Mouse (Mus musculus) splenic B cell, adult 2 months (primary cell): ENCODE results near the gene Ogdh.
"Not testable (repeated sequence)": the region's sequence is repeated elsewhere in the genome, so short reads cannot be mapped to it uniquely, and the experiment has no call there.

ENCODE experiments used
- DNase-seq: peaks from one replicate; pipeline ENCODE4 v3.0.0-alpha.2; 2011; ENCODE audit warnings: low read depth, low spot score
- H3K27me3 ChIP-seq: 2 replicates; pipeline ENCODE4 v1.6.1; 2012; ENCODE audit warnings: mild to moderate bottlenecking, low read length, moderate library complexity, mixed read lengths; ENCODE audit not compliant: control insufficient read depth, poor library complexity, insufficient read depth, severe bottlenecking
- H3K36me3 ChIP-seq: 2 replicates; pipeline ENCODE4 v1.6.1; 2012; ENCODE audit warnings: mild to moderate bottlenecking, low read length, moderate library complexity, mixed read lengths; ENCODE audit not compliant: control insufficient read depth, poor library complexity, insufficient read depth, severe bottlenecking

Gene Ogdh

GRCm38 (mm10) chr11:6291401-6292115, at the start of gene Ogdh:
TSS of gene Ogdh (plus strand) at chr11:6291633.
- H3K27me3 ChIP-seq = no peaks in the 10 kb centered on the region
- DNase-seq = peak; percentile 99
- no peaks in the 10 kb centered on the region for H3K36me3 ChIP-seq

GRCm38 (mm10) chr11:6244707-6245106, 46.7 kb upstream of the Ogdh start:
- no peak for DNase-seq
- H3K27me3 ChIP-seq = no peaks in the 10 kb centered on the region; the same call in 1 of the 2 replicates
- no peaks in the 10 kb centered on the region for H3K36me3 ChIP-seq

GRCm38 (mm10) chr11:6252248-6252647, 39.2 kb upstream of the Ogdh start:
- no peaks in the 10 kb centered on the region for H3K36me3 ChIP-seq
- no peaks in the 10 kb centered on the region for H3K27me3 ChIP-seq
- DNase-seq = no peak

GRCm38 (mm10) chr11:6252824-6253223, 38.6 kb upstream of the Ogdh start:
- DNase-seq = no peak
- no peaks in the 10 kb centered on the region for H3K27me3 ChIP-seq
- no peaks in the 10 kb centered on the region for H3K36me3 ChIP-seq

DNA sequence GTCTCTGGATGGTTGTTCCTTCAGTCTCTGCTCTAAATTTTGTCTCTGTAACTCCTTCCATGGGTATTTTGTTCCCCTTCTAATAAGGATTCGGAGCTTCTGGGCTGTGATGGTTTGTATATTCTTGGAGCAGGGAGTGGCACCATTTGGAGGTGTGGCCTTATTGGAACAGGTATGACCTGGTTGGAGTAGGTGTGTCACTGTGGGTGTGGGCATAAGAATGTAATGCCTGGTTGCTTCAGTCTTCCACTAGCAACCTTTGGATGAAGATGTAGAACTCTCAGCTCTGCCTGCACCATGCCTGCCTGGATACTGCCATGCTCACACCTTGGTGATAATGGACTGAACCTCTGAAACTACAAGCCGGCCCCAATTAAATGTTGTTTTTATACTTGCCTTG, 36.8 kb upstream of the Ogdh start:
- not testable (repeated sequence) for H3K27me3 ChIP-seq, H3K36me3 ChIP-seq, DNase-seq

GRCm38 (mm10) chr11:6256490-6257072, 34.9 kb upstream of the Ogdh start:
- DNase-seq = no peak
- H3K27me3 ChIP-seq = no peaks in the 10 kb centered on the region
- H3K36me3 ChIP-seq = no peaks in the 10 kb centered on the region; the same call in 1 of the 2 replicates

DNA sequence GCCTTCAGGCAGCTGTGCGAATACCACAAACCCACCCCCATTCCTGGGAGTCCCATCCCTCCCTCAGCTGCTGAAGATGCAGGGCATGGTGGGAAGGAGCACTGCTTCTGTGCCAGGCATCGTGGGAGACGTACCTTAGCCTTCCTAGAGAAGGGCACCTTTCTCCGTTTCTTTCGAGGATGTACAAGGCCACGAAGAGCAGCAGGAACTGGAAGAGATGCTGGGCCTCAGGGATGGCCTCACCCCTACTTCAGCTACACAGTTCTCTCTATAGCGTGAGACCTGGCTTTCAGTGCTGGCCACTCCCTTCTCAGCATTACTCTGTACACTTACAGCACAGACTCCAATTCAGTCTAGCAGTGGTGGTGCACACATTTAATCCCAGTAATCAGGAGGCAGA, 32.0 kb upstream of the Ogdh start:
- no peak for DNase-seq
- no peaks in the 10 kb centered on the region for H3K27me3 ChIP-seq
- peaks cover 8% of the 10 kb centered on the region for H3K36me3 ChIP-seq

DNA sequence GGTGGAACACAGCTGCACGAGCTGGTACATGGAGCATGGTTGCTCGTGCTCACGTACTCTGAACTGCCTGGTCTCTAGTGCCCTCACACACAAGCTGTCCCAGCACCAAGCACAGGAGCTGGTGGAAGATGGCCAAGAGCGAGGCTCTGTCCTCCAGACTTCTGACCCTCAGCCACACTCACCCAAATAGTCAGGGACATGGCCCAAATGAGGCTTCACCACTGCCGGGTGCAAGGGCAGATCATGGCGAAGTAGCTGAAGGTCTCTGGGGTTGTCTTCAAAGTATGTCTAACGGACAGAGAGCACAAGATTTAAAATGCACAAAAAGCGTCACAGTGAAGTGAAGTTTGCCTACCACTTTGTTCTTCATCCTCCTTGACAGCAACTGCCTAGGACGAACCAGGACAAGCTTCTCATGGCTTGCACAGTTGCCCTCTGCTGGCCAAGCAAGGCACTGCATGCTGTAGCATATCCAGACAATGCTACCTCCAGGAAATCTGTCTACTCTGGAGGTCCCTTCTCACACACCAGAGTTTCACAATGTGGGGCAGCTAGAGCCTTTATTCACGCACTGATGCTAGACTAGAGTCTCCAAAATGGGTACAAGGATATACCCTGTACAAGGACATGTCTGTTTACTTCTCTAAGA, 29.9 kb upstream of the Ogdh start:
- Histone ChIP-seq H3K36me3 (peaks cover 12% of the 10 kb centered on the region), H3K27me3 (no peaks in the 10 kb centered on the region)
- DNase-seq = peak; percentile 83

- Histone ChIP-seq H3K36me3 (peaks cover 18% of the 10 kb centered on the region), H3K27me3 (no peaks in the 10 kb centered on the region)
- DNase-seq = no peak
Measured at GRCm38 (mm10) chr11:6266621-6267020, 24.8 kb upstream of the Ogdh start.

DNA sequence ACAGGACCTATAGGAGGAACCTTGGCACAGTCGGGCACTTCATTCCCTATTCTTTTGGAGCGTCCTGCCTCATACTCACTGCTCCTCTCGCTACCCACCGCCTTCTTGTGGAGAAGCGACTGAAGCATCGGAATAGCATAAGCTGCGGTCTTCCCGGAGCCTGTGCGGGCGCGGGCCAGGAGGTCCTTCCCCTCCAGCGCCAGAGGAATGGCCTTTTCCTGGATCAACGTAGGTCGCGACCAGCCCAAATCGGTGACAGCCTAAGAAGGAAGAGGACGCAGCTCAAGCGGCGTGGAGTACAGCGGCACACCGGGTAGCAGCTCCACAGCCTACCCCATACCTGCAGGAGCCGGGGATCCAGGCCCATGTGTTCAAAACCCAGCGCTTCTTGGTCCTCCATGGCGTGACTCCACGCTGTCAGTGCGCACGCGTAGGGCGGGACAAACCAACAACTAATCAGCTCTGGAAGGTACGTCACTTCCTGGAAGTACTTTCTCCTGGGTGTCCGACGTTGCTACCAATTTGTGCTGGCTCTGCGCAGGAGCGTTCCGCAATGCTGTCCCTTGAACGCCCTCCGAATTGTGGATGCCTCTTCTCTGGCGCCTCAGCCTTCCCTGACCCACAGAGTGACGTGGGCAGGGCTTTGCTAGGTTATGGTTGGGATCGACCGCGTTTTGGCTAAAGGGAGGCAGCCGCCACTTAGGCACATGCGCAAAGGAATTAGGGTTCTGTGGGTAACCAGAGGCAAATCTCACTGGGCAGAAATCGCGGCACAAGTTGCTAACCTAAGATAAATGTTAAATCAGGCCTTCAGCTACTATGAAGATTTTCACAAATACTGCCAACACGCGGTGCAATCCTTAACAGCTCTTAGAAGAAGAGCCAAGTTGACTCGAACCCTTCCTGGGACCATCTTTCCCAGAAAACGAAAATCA, 23.8 kb upstream of the Ogdh start, which contains the start of gene Ddx56:
Ddx56 (minus strand) TSS at position 453 of the 935 bp plus-strand sequence.
- peak; percentile 96 for DNase-seq
- Histone ChIP-seq H3K36me3 (peaks cover 18% of the 10 kb centered on the region; the same call in 1 of the 2 replicates), H3K27me3 (no peaks in the 10 kb centered on the region)

- H3K27me3 ChIP-seq = no peaks in the 10 kb centered on the region
- peaks cover 7% of the 10 kb centered on the region for H3K36me3 ChIP-seq
- no peak for DNase-seq
Measured at GRCm38 (mm10) chr11:6273607-6274006, 17.8 kb upstream of the Ogdh start.

DNA sequence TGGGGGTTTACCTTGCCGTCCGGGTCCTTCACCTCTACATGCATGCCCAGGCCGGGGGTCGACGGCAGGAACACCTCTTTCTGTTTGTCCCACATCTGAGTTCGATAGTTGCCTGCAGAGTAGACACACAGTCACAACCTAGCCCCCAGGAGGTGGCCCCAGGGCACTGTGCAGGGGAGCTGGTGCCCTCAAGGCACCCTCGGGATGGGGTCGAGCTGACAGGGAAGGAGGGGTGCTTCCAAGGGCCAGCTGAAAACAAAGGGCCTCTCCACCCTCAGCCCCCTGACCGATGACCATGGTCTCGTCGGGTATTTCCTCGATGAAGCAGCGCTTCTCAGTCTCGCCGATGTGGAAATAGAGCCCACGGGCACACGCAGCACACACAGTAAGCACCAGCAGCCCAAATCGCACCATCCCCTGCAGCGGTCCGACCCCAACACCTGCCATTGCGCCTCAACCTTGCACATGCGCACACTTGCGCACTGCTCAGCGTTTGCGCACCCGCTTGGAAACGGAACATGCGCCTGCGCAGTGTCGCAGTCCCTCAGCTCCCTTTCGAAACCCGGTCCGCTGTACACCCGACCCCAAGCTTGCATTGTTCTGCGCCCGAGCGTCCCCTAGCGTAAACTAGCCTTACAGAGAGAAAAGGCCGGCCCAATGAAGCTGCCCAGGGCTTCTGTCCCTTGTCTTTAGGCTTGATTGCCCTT, 16.9 kb upstream of the Ogdh start, which contains the start of gene Tmed4:
Tmed4 (minus strand) TSS at position 484 of the 707 bp plus-strand sequence.
- peaks cover 7% of the 10 kb centered on the region for H3K36me3 ChIP-seq
- DNase-seq = peak; percentile 99
- no peaks in the 10 kb centered on the region for H3K27me3 ChIP-seq

- DNase-seq = no peak
- no peaks in the 10 kb centered on the region for H3K27me3 ChIP-seq
Measured at GRCm38 (mm10) chr11:6275094-6275484, 16.3 kb upstream of the Ogdh start.

GRCm38 (mm10) chr11:6276466-6276865, 15.0 kb upstream of the Ogdh start:
- DNase-seq = no peak
- Histone ChIP-seq H3K36me3 (peaks cover 2% of the 10 kb centered on the region), H3K27me3 (no peaks in the 10 kb centered on the region)

More at GRCm38 (mm10) chr11:6275094-6275484, 16.3 kb upstream of the Ogdh start:
- H3K36me3 ChIP-seq = peaks cover 7% of the 10 kb centered on the region
